Mouse (Mus musculus) ES-E14 (cell line): ENCODE data around the gene Pld5. TPM values are rescaled to one million over a fixed set of nuclear protein-coding genes. Genes with fewer than 3 reads are reported as not detected.

ENCODE experiments used
- DNase-seq: peaks from one replicate; pipeline ENCODE4 v3.0.0-alpha.2; 2013; ENCODE audit warnings: low read depth, low spot score
- H3K27ac ChIP-seq: 2 replicates; pipeline ENCODE4 v1.5.1; 2012; ENCODE audit warnings: low read depth, mild to moderate bottlenecking, low read length, moderate library complexity, mixed read lengths; ENCODE audit not compliant: poor library complexity, insufficient read depth, severe bottlenecking
- H3K36me3 ChIP-seq: 2 replicates; pipeline ENCODE4 v1.6.1; 2012; ENCODE audit warnings: mild to moderate bottlenecking, low read length, moderate library complexity, mixed read lengths; ENCODE audit not compliant: control insufficient read depth, poor library complexity, insufficient read depth, severe bottlenecking
- H3K4me1 ChIP-seq, 2 experiments: fragments of 150-350 bp in 1 of 2; sonication (generic) in 1 of 2; 2 replicates each; pipeline ENCODE4 v1.6.1; 2012; ENCODE audit warnings: low read length in 2 of 2, mild to moderate bottlenecking in 1 of 2, mixed read lengths in 1 of 2; ENCODE audit not compliant: control insufficient read depth in 2 of 2, insufficient read depth in 2 of 2, poor library complexity in 1 of 2
- H3K4me3 ChIP-seq, 2 experiments: fragments of 150-350 bp in 1 of 2; sonication (generic) in 1 of 2; 2 replicates each; pipeline ENCODE4 v1.5.1; 2012; ENCODE audit warnings: low read length in 2 of 2, low read depth in 1 of 2, mild to moderate bottlenecking in 1 of 2, mixed read lengths in 1 of 2; ENCODE audit not compliant: insufficient read depth in 1 of 2, poor library complexity in 1 of 2, severe bottlenecking in 1 of 2
- H3K9ac ChIP-seq: 2 replicates; pipeline ENCODE4 v1.6.1; 2012; ENCODE audit warnings: low read depth, mild to moderate bottlenecking, low read length, mixed read lengths; ENCODE audit not compliant: poor library complexity, insufficient read depth, severe bottlenecking
- H3K9me3 ChIP-seq: fragments of 150-350 bp; sonication (generic); 2 replicates; pipeline ENCODE4 v1.6.1; 2012; ENCODE audit warnings: low read depth, mild to moderate bottlenecking, low read length; ENCODE audit not compliant: control insufficient read depth, insufficient read depth
- CHD2 ChIP-seq: IDR thresholded peaks from 2 replicates; pipeline ENCODE4 v1.6.1; 2014; ENCODE audit warnings: mild to moderate bottlenecking, low read depth, low read length, inconsistent platforms
- HCFC1 ChIP-seq: IDR thresholded peaks from 2 replicates; pipeline ENCODE4 v1.6.1; 2012; ENCODE audit warnings: low read length, inconsistent platforms, borderline replicate concordance; ENCODE audit not compliant: insufficient read depth
- MAFK ChIP-seq: IDR thresholded peaks from 2 replicates; pipeline ENCODE4 v1.6.1; 2014; ENCODE audit warnings: mild to moderate bottlenecking, low read depth, low read length, inconsistent platforms; ENCODE audit not compliant: insufficient read depth
- ZC3H11A ChIP-seq: IDR thresholded peaks from 2 replicates; pipeline ENCODE4 v1.6.1; 2012; ENCODE audit warnings: low read depth, mild to moderate bottlenecking, inconsistent platforms, low read length, borderline replicate concordance
- ZNF384 ChIP-seq: IDR thresholded peaks from 2 replicates; pipeline ENCODE4 v1.6.1; 2012; ENCODE audit warnings: low read depth, low read length, inconsistent platforms
- in situ Hi-C, 2 experiments: fragments of 600-800 bp; cut with MboI; formaldehyde crosslinking; loops; one replicate each; pipeline ENCODE4 v1.15.1; 2025; ENCODE audit warnings: low sequenced_read_pairs in 2 of 2, inconsistent platforms in 1 of 2; ENCODE audit not compliant: unreplicated experiment in 2 of 2
- total RNA-seq: library from RNA; depleted of rRNA; stranded (reverse); fragments of 300-350 nt; gene quantifications from 2 replicates; pipeline ENCODE4 v1.2.3, GENCODE M21; 2012; rRNA removed

The Pld5 gene
- 0.11 TPM in 1 of 2 replicates, not detected in the other for total RNA-seq

GRCm38 (mm10) chr1:176274667-176275610, at the start of gene Pld5:
Gene Pld5 (minus strand): TSS chr1:176275312.
- no peak within 1 kb of the TSS for H3K27ac ChIP-seq
- H3K9ac ChIP-seq: peak within 1 kb of the TSS; percentile 3
- no peak for TF ChIP-seq ZNF384
- no peaks in the 10 kb centered on the region for H3K9me3 ChIP-seq
- DNase-seq: peak; percentile 33
- peak within 1 kb of the TSS; percentile 55 to 72 for H3K4me3 ChIP-seq
- H3K36me3 ChIP-seq: no peaks in the 10 kb centered on the region
- H3K4me1 ChIP-seq: no peaks in the 10 kb centered on the region
- in situ Hi-C loops: no loop called here

GRCm38 (mm10) chr1:176315063-176315462, 40.0 kb upstream of the Pld5 start:
- Histone ChIP-seq H3K4me3 (no peak overlapping the region), H3K9ac (no peak overlapping the region), H3K36me3 (no peaks in the 10 kb centered on the region), H3K9me3 (no peaks in the 10 kb centered on the region), H3K27ac (no peak overlapping the region), H3K4me1 (no peaks in the 10 kb centered on the region)
- in situ Hi-C loops: no loop called here
- TF ChIP-seq ZC3H11A (no peak), CHD2 (no peak), HCFC1 (no peak), ZNF384 (no peak), MAFK (no peak)
- DNase-seq: no peak

DNA sequence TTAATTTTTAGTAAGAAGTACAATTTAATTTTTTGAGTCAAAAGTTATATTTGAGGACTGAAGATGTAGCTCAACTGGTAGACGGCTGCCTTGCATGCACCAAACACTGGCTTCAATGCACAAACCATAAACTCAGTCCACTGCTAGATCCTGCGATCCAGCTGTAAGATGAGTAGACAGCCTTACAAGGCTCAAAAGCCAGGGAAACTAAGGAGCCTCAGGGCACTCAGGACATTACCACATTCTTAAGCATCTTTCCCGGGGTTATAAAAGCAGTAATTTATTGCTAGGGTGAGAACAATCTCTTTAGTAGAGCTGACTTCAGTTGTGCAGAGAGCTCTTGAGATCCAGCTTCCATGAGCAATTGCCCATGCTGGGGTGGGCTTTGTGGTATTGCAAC, 35.1 kb upstream of the Pld5 start:
- no peak overlapping the region for H3K27ac ChIP-seq
- H3K9ac ChIP-seq: no peak overlapping the region
- no peak for DNase-seq
- H3K9me3 ChIP-seq: no peaks in the 10 kb centered on the region
- no peaks in the 10 kb centered on the region for H3K36me3 ChIP-seq
- H3K4me1 ChIP-seq: no peaks in the 10 kb centered on the region
- no peak overlapping the region for H3K4me3 ChIP-seq
- no peak for TF ChIP-seq HCFC1
- TF ChIP-seq MAFK: no peak
- no peak for TF ChIP-seq ZC3H11A
- no peak for TF ChIP-seq ZNF384
- no peak for TF ChIP-seq CHD2
- in situ Hi-C loops: no loop called here

- no peak for TF ChIP-seq ZC3H11A
- TF ChIP-seq MAFK: no peak
- no peak for TF ChIP-seq HCFC1
- no peak for TF ChIP-seq ZNF384
- TF ChIP-seq CHD2: no peak
- in situ Hi-C loops: no loop called here
- Histone ChIP-seq H3K9ac (no peak overlapping the region), H3K36me3 (no peaks in the 10 kb centered on the region), H3K9me3 (no peaks in the 10 kb centered on the region), H3K27ac (no peak overlapping the region), H3K4me1 (no peaks in the 10 kb centered on the region), H3K4me3 (no peak overlapping the region)
- no peak for DNase-seq
These were observed 14.3 kb upstream of the Pld5 start for GRCm38 (mm10) chr1:176289396-176289795.

- no peaks in the 10 kb centered on the region for H3K36me3 ChIP-seq
- in situ Hi-C loops: no loop called here
- peak overlapping the region; percentile 14 to 72; a peak in 3 of 4 replicates for H3K4me3 ChIP-seq
- no peak overlapping the region for H3K27ac ChIP-seq
- H3K9me3 ChIP-seq: no peaks in the 10 kb centered on the region
- H3K4me1 ChIP-seq: no peaks in the 10 kb centered on the region
- no peak overlapping the region for H3K9ac ChIP-seq
- no peak for TF ChIP-seq HCFC1
- no peak for TF ChIP-seq ZC3H11A
- no peak for TF ChIP-seq ZNF384
- TF ChIP-seq MAFK: no peak
- no peak for TF ChIP-seq CHD2
- DNase-seq: peak; percentile 3
These were observed 484 bp upstream of the Pld5 start for GRCm38 (mm10) chr1:176275611-176275980.
